ENCODE assay signal across 21 mouse cellular contexts in genomic region chr4:151155587-151155986, GRCm38 (mm10).
"Had no signal": no experiment of that assay in that cellular context is flagged by ENCODE, and none has a peak within 500 bp of the region (broad histone marks: within the 10 kb centered on the region; RNA-seq: fewer than 3 reads in every experiment).

No protein-coding gene starts in this region.

- DNase-seq: gastrocnemius, adult 2 months; gastrocnemius, postnatal 10 days; gastrocnemius, postnatal 25 days; heart, postnatal 10 days; heart, postnatal 4 days; kidney, adult 18-20 months; kidney, adult 8-10 months; kidney, postnatal 10 days; kidney, postnatal 25 days; kidney, postnatal 4 days had no signal

- H3K27ac ChIP-seq: gastrocnemius, adult 2 months; heart, embryonic 10.5 days; hindbrain, embryonic 10.5 days; hindbrain, embryonic 12.5 days; hindbrain, embryonic 14.5 days; intestine, embryonic 15.5 days; layer of hippocampus, adult 2 months; limb, embryonic 13.5 days; limb, embryonic 15.5 days; liver, embryonic 12.5 days; liver, embryonic 14.5 days had no signal

- H3K4me1 ChIP-seq: heart, embryonic 12.5 days; intestine, embryonic 15.5 days; limb, embryonic 15.5 days; liver, embryonic 12.5 days had no signal

- H3K4me3 ChIP-seq: gastrocnemius, adult 2 months; heart, embryonic 10.5 days; heart, embryonic 12.5 days; hindbrain, embryonic 10.5 days; hindbrain, embryonic 12.5 days; intestine, embryonic 15.5 days; layer of hippocampus, adult 2 months; limb, embryonic 13.5 days; limb, embryonic 15.5 days; liver, embryonic 12.5 days had no signal

- H3K36me3 ChIP-seq: heart, embryonic 10.5 days; heart, embryonic 12.5 days; hindbrain, embryonic 10.5 days; hindbrain, embryonic 12.5 days; intestine, embryonic 15.5 days; limb, embryonic 13.5 days; limb, embryonic 15.5 days; liver, embryonic 12.5 days had no signal

- H3K9me3 ChIP-seq: heart, embryonic 10.5 days; heart, embryonic 12.5 days; hindbrain, embryonic 10.5 days; hindbrain, embryonic 12.5 days; intestine, embryonic 15.5 days; limb, embryonic 13.5 days; limb, embryonic 15.5 days; liver, embryonic 12.5 days had no signal

- H3K27me3 ChIP-seq: intestine, embryonic 15.5 days had no signal
